Mouse (Mus musculus) adrenal gland, postnatal 10 days (tissue): Measurements from ENCODE around the gene Fgfr2. TPM values are rescaled to one million over a fixed set of nuclear protein-coding genes. Genes with fewer than 3 reads are reported as not detected.

Experiments used
- DNase-seq: peaks from one replicate; pipeline ENCODE4 v3.0.0; 2021; ENCODE audit warnings: mixed read lengths
- total RNA-seq, 2 experiments: library from RNA; stranded (reverse); gene quantifications; 2 replicates each; pipeline ENCODE4 v1.2.3; 2021

The Fgfr2 gene
- total RNA-seq, 2 experiments from 2014 or later: 128 to 169 TPM

DNA sequence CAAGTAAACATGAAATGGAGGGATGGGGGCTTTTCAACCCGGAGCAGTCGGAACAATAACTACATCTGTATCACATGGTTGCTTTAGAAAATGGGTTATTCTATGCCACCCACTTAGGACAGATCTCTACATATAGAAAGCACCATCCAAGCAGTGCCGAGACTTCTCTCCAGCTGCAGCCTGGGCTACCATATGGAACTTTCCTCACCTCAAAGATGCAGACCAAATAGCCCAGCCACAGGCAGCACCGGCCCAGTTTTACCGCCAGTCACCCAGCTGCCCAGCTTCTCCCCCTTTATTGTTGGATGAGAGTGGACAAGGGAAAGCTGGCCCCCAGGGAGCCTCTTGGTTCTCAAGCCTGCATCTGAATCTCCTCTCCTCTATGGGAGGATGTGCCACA, 1172.0 kb downstream of the Fgfr2 start:
- no peak for DNase-seq

DNA sequence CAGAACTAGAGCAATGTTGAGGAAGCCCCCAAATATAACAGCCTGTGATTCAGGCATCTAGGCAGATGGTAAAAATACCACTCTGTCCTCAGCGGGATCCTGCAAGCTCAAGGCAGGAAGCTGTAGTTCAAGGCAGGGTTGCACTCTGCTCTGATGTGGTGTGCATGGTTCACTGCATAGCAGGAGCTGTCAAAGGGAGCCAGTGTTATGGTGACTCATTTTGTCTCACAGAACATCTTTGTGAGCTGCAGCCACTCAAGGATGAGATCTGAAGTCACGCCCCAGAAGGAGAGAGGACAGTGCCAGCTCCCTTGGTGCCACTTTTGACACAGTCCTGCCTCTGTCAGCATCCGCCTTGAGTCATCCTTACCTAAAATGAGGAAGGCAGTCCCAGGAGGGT, 1185.5 kb downstream of the Fgfr2 start:
- no peak for DNase-seq

DNA sequence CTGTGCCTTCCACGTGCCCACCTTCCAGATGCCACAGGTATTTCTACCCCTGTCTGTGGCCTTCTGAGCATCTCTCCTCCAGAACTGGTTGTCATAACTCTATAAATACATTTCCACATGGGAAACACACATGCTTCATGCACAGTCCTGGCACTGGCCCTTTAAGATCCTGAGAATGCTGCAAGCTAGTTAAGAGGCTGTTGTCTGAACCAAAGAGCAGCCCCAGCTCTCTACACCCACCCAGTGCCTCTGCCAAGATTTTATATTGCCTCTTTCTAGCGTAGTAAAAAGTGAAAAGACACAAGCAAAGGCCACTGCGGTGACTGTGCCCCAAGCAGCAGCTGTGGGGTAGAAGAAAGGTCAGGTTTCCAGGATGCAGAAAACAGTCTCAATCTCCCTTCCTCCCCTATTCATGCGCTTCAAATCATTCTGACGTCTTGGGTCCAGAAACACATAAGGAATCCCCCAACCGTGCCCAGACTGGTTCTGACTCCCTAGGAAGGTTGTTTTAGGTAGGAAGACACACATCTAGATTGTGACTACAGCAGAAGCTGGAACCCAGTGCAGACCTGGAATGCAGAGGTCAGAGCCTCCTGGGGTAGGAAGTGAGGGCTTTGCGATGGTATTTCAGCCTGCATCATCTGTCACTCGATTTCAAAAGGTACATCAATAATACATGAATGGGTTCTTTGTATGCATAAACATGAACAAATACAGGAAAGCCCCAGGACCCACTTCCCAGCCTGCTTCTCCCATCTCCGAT, 1195.7 kb downstream of the Fgfr2 start:
- DNase-seq: no peak

DNA sequence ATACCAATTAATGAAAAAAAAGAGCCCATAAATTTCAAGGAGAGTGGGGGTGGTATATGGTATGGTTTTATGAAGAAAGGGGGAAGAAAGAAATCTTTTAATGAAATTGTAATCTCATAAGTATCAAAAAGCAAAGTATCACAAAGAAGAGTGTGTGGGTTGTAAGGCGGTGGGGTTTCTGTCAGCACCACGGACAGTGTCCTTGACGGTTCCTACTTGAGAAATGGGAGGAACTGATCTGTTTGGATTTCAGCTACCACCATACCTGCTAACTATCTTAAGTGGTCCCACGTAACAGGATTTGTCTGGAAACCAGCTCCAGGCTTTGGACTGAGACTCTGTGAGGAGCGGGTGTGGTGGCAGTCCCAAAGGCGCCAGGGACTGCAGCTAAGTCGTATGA, 1205.8 kb downstream of the Fgfr2 start:
- peak; percentile 13 for DNase-seq

DNA sequence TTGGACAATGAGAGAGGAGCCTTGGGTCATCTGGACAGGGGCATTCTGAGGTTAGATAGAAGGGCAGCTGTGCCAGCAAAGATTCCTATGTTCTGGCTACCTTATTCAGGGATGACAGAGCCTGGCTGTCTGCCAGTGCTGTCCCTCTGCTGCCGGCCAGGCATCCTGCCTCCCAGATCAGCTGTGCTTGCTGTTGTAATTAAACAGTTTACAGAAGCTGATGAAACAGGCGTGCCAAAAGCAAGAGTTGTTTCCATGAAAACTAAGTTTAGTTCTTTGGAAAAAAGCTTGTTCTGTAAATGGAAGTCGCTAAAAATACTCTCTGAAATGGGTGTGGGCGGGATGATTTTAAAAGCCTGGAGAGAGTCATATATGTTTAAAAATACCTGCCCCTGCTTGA, 1213.5 kb downstream of the Fgfr2 start:
- DNase-seq: peak; percentile 16

DNA sequence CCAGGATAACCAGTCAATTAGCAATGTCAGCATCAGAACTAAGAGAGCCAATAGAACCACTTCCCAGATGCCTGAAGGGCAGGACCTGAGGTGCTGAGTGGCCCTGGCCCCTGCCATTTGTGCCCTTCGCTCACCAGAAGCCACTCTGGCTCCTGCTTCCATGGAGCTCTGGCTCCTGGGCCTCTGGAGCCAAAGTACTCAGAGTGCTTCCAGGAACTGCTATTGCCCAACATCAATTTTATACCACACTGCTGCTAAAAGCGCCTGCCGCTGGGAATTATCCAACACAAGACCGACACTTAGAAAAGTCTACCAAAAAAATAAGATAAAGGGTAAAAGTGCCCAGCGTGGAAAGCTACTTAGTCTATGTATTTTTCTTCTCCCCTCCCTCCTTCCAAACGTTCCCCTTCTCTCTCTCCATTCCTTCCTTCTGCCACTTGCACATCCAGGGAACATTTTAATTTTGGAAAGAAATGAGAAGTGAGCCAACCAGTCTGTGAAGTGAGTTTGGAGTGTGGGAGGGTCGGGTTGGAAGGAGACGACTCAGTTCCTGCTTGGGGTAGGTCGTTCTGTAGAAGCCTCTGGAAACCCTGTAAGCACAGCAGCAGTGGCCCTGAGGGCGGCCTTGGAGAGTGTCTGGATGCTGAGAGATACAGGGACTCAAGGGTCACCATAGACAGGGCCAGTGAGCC, 1216.5 kb downstream of the Fgfr2 start:
- peak; percentile 3 for DNase-seq

DNA sequence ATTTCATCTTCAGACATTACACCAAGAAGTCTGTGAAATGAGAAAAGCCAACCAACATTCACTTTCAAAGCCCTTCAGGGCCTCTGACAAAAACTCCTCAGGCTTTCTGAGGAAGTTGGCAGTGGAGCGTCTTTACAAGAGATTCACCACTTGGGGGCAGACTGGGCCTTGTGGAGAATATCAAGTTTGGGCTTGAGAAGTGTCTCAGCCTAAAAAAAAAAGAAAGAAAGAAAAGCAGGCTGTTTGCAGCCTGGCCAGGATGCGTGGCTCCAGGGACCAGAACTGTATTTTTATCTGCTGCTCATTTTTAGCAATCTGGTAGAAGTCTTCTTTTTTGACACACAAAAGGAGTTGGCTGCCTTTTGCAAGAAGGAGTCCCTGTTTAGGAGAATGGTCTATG, 1223.8 kb downstream of the Fgfr2 start:
- peak; percentile 73 for DNase-seq

DNA sequence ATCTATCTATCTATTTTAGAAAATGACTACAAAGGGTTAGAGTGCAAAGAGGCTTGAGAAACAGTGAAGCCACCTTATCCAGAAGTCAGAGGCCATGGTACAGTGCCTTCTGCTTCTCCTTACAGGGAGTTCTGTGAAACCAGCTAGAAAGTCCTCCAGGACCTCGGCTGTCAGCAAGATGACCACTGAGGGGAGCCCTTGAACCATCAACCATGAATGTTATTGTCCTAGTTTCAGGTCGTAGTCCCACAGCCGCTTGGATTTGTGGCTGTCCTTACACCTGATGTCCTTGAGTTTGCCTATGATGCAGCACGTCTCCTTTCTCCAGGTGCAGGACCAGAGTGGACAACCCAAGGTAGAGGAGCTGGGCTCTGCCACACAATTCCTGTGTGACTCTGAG, 1225.9 kb downstream of the Fgfr2 start:
- DNase-seq: peak; percentile 14

DNA sequence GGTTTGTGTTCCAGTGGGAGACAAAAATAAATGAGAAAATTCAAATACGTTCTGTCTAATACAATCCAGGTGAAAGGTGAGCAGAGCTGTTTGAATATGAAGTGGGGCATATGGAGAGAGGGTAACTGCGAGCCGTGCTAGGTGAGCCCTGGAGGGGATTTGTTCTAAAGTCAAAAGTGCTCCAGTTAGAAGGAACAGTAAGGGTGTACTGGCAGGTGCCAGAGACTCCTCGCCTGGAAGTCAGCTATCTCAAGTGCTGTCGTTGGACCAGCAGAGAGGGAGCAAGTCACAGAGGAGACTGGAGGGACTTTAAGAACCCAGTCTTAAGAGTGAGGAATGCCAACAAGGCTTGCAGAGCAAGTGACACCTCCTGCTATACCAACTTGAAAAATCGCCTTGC, 1240.3 kb downstream of the Fgfr2 start:
- DNase-seq: no peak

DNA sequence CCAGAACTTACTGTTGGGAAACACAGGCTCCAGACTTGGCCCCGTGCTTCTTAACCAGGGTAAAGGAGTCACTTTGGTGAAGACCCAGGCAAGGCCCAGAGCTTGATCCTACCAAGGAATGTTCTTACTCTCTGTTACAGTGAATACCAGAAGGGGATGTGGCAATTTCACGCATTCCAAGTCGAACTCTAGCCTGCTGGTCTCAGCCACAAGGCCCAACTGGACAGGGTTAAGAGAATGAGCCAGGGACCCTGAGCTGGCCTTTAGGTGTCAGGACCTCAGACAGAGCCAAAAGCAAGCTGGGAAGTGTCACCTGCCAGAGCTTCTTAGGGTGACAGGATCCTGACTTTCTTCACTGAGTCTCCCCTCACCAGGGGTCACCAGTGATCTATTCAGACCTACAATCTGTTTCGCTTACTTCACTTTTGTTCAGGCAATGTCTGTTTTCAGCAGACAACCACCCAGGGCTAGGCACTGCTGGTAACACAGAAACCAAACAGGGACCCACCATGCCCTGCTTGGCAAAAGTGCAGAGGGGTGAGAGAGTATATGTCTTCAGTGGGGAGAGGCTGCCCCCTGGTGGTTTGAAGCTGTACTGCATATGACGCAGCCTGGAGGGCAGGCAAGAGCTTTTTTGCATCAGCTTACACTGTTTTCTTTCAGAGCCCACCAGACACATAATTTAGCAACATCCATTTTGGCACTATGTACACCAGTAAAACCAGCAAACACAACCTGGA, 1241.1 kb downstream of the Fgfr2 start:
- DNase-seq: peak; percentile 90

DNA sequence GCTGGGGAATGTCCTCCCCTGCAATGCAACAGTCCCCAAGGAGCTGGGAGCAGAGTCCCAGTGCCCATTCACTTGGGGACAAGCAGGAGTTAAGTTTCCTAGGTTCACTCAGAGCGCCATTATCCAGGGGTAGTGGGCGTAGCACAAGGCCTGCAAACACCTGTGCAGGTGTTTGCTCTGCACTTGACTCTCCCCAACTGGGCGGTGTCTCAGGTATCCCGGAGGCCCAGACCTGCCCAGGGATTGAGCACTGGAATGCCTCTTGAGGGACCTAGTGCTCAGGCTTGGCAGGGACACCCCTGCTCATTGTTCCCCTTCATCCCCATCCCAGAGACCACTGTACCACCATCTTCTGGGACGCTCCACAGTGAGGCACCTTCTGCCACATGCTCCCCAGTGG, 1243.0 kb downstream of the Fgfr2 start:
- DNase-seq: no peak

DNA sequence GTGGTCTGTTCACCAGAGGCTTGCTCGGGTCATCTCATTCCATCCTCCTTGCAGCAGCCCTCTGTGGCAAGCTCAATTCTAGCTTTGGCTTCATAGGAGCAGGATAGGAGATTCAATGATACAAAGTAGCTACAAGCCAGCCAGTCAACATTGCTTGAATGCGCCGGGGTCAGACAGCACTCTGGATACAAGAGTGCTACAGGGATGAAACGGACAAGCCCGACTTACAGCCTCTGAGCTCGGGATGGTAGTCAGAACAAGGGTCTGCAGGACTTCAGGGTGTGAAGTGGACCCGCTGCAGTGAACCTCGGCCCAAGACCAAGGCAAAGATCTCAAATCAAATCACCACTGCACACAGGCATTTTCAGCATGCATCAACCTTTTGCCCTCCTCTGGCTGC, 1244.3 kb downstream of the Fgfr2 start:
- DNase-seq: no peak

DNA sequence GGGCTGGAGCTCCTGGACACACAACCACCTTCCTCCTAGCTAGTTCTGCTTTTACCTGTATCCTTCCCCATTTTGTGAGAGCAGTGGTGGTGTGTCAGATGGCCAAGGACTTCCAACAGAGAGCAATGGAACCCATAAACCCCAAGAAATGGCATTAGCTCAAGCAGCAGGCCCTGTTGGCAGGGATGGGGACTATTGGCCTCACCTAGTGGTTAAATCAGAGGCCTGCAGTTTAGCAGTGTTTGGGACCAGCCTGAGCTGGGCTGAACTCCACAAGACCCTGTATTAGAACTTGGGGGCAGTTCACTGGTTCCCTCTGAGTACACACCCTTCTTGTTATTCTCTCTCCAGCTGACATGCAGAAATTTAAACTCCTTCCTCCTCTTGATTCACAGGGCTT, 1262.0 kb downstream of the Fgfr2 start:
- no peak for DNase-seq

DNA sequence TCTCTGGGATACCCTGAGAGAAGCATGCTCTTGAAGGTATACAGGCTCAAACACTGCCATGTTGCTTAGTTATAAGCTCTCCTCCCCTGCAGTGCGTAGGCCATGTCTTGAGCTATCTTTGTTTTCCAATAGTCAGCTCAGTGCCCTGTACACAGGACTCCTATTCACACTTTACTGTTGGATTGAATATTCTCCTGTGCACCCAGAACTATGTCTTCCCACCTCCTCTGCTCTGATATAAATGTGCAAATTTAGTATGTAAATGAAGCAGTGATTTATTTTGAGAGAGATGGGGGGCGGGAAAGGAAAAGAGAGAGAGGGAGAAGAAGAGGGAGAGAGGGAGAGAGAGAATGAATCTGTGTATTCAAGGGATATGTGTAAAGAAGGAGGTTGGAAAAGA, 1267.5 kb downstream of the Fgfr2 start:
- DNase-seq: no peak

DNA sequence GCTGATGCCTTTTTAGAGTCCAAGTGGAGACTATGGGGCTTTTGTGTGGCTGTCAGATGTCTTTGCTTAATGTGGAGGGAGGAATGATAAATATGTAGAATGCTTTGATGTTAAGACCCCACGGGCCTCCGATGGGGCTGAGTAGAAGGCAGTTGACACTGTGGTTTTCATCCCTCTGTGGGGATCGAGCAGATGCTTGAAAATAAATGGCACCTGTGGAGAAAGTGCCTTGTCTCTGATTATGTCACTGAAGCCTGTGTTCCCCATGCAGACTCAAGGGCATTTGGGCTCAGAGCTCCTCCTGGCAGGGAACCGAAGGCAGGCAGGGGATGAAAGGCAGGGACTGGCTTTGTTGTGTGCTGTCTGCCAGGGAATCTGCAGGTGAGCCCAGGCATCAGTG, 1272.6 kb downstream of the Fgfr2 start:
- no peak for DNase-seq

DNA sequence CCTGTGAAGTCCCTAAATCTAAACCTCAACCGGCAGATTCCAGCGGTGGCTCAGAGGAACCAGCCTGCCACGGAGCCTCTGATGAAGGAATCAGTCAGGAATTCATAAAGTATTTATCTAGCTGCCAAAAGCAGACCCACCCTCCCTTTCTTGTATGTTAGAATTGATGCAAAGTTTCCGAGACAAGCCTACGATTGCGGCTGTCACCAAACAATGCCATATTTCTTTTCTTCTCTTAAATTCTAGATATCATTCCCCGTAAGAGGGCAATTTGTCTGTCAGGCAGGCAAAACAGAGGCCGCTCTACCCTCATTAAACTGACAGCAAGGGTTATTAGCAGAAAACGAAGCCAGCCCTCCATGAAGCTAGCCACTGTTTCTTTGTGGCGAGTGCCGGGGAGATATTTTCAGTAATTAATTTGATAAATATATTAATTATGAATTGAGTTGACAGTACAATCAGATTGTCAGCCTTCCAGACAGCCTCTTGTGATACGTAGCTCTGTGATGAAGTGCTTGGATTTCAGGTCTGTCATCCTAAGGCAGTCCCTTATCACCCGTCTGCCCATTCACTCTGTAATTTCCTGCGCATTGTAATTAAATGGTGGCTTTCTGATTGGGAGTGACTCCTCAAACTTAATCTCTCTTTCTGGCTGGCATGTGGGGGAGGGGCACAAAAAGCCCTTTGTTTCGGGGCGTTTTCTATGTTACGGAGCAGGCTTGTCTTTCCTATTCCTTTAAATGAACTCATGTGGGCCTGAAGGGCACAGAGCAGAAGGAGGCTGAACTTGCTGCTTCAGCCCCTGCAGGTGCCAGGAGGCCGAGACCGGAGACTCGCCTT, 1276.9 kb downstream of the Fgfr2 start:
- DNase-seq: no peak

DNA sequence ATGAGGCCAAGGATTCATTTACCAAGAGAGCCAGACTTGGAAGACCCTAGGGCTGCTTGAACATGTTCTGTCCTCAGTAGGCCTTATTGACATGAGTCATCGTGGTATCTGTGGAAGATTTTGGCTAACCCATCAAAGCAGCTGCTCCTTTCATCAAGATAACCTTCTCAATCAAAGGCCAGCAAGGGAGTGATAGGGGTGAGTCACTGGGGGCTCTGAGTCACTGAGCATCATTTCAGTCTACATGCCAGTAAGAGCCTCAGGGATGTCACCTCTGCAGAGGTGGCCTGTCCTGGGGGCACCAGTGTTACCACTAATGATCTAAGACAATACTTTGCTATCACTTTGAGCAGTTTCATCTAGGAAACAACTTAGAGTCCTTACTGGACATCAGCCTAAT, 1292.9 kb downstream of the Fgfr2 start:
- peak; percentile 5 for DNase-seq

DNA sequence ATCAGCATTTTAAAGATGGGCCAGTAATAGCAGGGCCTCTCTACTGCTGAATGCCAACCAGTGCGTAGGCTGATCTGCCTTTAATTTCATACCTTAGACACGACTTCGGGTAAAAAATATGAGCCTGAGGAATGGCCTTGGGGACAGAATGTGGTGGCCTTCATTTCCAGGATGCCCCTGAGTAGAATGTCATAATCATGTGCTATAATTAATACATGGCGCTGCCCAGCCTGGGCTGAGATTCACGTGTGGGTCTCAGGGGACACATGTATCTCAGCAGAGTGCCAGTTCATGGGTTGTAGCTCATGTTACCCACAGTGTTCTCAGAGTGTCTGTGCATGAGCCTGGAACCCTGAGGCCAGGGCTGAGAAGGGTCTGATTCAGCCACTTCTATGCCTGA, 1296.3 kb downstream of the Fgfr2 start:
- no peak for DNase-seq

DNA sequence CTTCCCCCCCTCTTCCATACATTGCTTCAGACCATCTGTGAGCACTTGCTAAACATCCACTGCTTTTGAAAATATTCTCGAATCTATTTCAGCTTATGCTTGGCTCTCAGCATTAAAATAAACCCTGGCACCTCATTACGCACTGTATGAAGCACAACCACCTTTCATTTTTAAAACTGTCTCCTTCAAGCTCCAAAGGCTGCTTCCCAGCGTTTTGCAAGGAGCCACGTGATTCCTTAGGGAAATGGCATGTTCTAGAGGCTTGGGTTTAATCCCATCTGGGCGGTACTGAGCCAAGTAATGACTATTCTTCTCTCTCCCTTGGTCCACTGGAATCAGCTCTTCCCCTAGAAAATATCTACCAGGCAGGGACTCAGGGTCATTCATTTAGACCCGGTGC, 1305.2 kb downstream of the Fgfr2 start:
- DNase-seq: peak; percentile 30

DNA sequence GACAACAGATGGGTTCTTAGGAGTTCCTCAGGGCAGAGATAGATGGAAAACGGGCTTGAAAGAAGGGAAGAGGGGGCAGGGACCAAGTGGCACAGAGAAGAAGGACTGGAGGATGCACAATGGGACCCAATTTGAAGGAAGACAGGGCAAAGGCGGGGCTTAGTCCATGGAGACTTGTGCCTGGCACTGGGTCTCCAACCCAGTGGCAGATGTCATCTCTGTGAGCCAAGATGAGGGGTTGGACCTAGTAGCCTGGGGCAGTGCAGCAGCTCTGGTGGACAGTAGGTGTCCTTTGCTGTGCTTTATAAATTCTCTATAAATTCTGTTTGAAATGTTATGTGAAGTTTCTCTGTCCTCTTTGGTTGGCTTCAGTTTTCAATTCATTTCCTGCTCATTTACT, 1306.5 kb downstream of the Fgfr2 start:
- no peak for DNase-seq

DNA sequence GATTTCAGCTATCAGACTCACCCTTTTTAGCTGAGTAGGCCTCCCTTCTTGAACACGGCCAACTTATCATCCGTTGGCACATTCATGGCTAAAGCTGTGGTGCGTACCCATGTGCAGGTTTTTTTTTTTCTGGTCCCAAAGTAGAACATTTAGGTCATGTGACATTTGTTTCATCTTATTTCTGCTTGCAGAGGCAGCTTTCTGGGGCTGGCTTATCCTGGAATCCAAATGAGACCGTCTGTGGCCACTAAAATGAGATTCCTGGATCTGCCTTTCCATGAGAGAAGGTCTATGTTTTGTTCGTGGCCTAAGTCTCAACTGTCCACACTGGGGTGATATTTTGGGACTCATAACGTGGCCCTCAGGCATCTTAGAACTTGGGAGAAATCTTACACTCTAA, 1311.0 kb downstream of the Fgfr2 start:
- DNase-seq: no peak

DNA sequence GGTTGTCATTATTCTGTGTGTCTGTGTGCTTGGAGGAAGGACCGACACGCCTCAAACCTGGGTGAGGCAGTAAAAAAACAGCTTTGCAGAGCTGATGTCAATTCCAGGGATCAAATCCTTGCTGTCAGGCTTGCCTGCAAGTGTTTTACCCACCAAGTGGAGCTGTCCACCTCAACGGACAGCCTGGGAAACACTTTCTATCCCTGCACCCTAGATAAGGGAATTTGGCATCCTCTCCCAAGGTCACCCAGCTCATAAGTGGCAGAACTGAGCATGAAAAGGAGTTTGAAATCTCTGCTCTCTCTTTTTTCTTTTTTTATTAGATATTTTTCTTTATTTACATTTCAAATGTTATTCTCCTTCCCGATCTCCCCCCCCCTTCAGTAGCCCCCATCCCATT, 1312.2 kb downstream of the Fgfr2 start:
- peak; percentile 53 for DNase-seq
